Comparison of ENCODE assay signal across 8 mouse cellular contexts in genomic region chr5:134907135-134907534, GRCm38 (mm10). TPM values are rescaled to one million over a fixed set of nuclear protein-coding genes. Genes with fewer than 3 reads are reported as not detected.
DNase-seq lines count a peak whose midpoint lies in the region; ATAC-seq and TF ChIP-seq lines count a peak whose summit lies in the region.

No protein-coding gene starts in this region.

- no peak overlapping the region for H3K27ac ChIP-seq in cortical plate, adult 2 months (ENCODE audit: insufficient read depth, low read length)
- no peak overlapping the region for H3K27ac ChIP-seq in hindbrain, postnatal 0 days
- no peak overlapping the region for H3K27ac ChIP-seq in left cerebral cortex, adult 2 months

- H3K27me3 ChIP-seq in hindbrain, postnatal 0 days (ENCODE audit: insufficient read depth, low read length), result no peaks in the 10 kb centered on the region

- H3K4me3 ChIP-seq in cortical plate, adult 2 months (ENCODE audit: insufficient read depth, low read length), result no peak overlapping the region
- no peak overlapping the region for H3K4me3 ChIP-seq in hindbrain, postnatal 0 days (ENCODE audit: low read length)
- H3K4me3 ChIP-seq in left cerebral cortex, adult 2 months, result no peak overlapping the region

- peak; percentile 91 to 97 for DNase-seq in adrenal gland, adult (ENCODE audit: inconsistent age in 2 of 2, low spot score in 1 of 2)
- peak; percentile 84 to 86 for DNase-seq in gastrocnemius, adult 8-10 months (ENCODE audit: low spot score in 2 of 2)
- DNase-seq in hindbrain, postnatal 0 days (ENCODE audit: low spot score), result peak; percentile 95
- DNase-seq in left cerebral cortex, adult 2 months (ENCODE audit: extremely low spot score in 1 of 2, low spot score in 2 of 2), result peak; percentile 92 to 96
- peak; percentile 99 for DNase-seq in right cerebral cortex, postnatal 4 days
- DNase-seq in yolk sac, embryonic 10.5 days (ENCODE audit: low spot score), result peak; percentile 89

- H3K36me3 ChIP-seq in hindbrain, postnatal 0 days (ENCODE audit: insufficient read depth, low read length), result no peaks in the 10 kb centered on the region

- no peaks in the 10 kb centered on the region for H3K9me3 ChIP-seq in hindbrain, postnatal 0 days (ENCODE audit: low read length)

- peak; percentile 89 for ATAC-seq in hindbrain, postnatal 0 days
- peak; percentile 81 for ATAC-seq in megakaryocyte, adult 5-6 weeks (ENCODE audit: poor library complexity, severe bottlenecking)

- no peaks in the 10 kb centered on the region for H3K4me1 ChIP-seq in cortical plate, adult 2 months (ENCODE audit: control insufficient read depth, insufficient read depth, low read length)
- H3K4me1 ChIP-seq in hindbrain, postnatal 0 days (ENCODE audit: insufficient read depth, low read length), result no peaks in the 10 kb centered on the region

- peak; percentile 99 for TF ChIP-seq CTCF in cortical plate, adult 2 months (IDR thresholded peaks at IDR 0.05; ENCODE audit: extremely low read depth, insufficient read depth, low read length)
- peak; percentile 99 for TF ChIP-seq CTCF in hindbrain, postnatal 0 days (IDR thresholded peaks at IDR 0.05; ENCODE audit: low read depth)
- TF ChIP-seq CTCF in left cerebral cortex, adult 2 months (IDR thresholded peaks at IDR 0.05), result peak; percentile 98

- H3K4me2 ChIP-seq in hindbrain, postnatal 0 days (ENCODE audit: low read depth, low read length), result no peak overlapping the region

- no peak for TF ChIP-seq POLR2A in cortical plate, adult 2 months (IDR thresholded peaks at IDR 0.05; ENCODE audit: extremely low read depth, insufficient read depth, low read length)

- under 1% methylated on average over 13 of the region's 13 CpGs for WGBS in hindbrain, postnatal 0 days

- intact Hi-C loops in left cerebral cortex, adult 2 months (cut with DNase I), result loop anchor here (1.0 to 10.0 kb wide), 2 partner anchors 58 to 412 kb away; no protein-coding TSS in a partner anchor

- no peak overlapping the region for H3K9ac ChIP-seq in hindbrain, postnatal 0 days (replicated peaks; ENCODE audit: low read length)

RNA-seq across cellular contexts. Expression of gene Tmem270, which starts 0.6 kb away (rescaled TPM):
- polyA plus RNA-seq in cortical plate, adult 2 months (2012; rRNA removed), result not detected in 2 replicates
- total RNA-seq in gastrocnemius, adult 8-10 months (2022), result not detected
- not detected in 2 replicates for total RNA-seq in hindbrain, postnatal 0 days (2014; rRNA removed)
- not detected in 2 replicates for polyA plus RNA-seq in hindbrain, postnatal 0 days (2015; fragmentation: Nextera tagmentation; extraction: Ambion mirVana)
- not detected for total RNA-seq in left cerebral cortex, adult 2 months (2021)
- total RNA-seq in megakaryocyte, adult 5-6 weeks (2015), result not detected in 2 replicates
- total RNA-seq in megakaryocyte, adult 5-6 weeks (2017), result not detected in 2 replicates

RNA-seq across cellular contexts. Expression of gene Cldn13, which starts 8.2 kb away (rescaled TPM):
- not detected in 2 replicates for polyA plus RNA-seq in cortical plate, adult 2 months (2012; rRNA removed)
- not detected for total RNA-seq in gastrocnemius, adult 8-10 months (2022)
- total RNA-seq in hindbrain, postnatal 0 days (2014; rRNA removed), result not detected in 2 replicates
- polyA plus RNA-seq in hindbrain, postnatal 0 days (2015; fragmentation: Nextera tagmentation; extraction: Ambion mirVana), result not detected in 2 replicates
- total RNA-seq in left cerebral cortex, adult 2 months (2021), result not detected
- total RNA-seq in megakaryocyte, adult 5-6 weeks (2015), result 7.8 and 8.2 TPM in 2 replicates
- 2.9 and 7.7 TPM in 2 replicates for total RNA-seq in megakaryocyte, adult 5-6 weeks (2017)

RNA-seq across cellular contexts. Expression of gene Mettl27, which starts 25.0 kb away (rescaled TPM):
- polyA plus RNA-seq in cortical plate, adult 2 months (2012; rRNA removed), result 15.1 TPM in 2 replicates
- total RNA-seq in gastrocnemius, adult 8-10 months (2022), result 1 to 10 TPM; 3.8 to 6.1 (median 4.4) TPM
- 8.1 and 10.9 TPM in 2 replicates for total RNA-seq in hindbrain, postnatal 0 days (2014; rRNA removed)
- polyA plus RNA-seq in hindbrain, postnatal 0 days (2015; fragmentation: Nextera tagmentation; extraction: Ambion mirVana), result 8.5 and 11.0 TPM in 2 replicates
- 1 to 10 TPM; 7.5 to 9.3 TPM for total RNA-seq in left cerebral cortex, adult 2 months (2021)
- 0.46 and 3.0 TPM in 2 replicates for total RNA-seq in megakaryocyte, adult 5-6 weeks (2015)
- 0.89 and 1.3 TPM in 2 replicates for total RNA-seq in megakaryocyte, adult 5-6 weeks (2017)

RNA-seq across cellular contexts. Expression of gene Cldn4, which starts 39.6 kb away (rescaled TPM):
- polyA plus RNA-seq in cortical plate, adult 2 months (2012; rRNA removed), result 0.04 and 0.08 TPM in 2 replicates
- total RNA-seq in gastrocnemius, adult 8-10 months (2022), result not detected
- total RNA-seq in hindbrain, postnatal 0 days (2014; rRNA removed), result not detected in 2 replicates
- polyA plus RNA-seq in hindbrain, postnatal 0 days (2015; fragmentation: Nextera tagmentation; extraction: Ambion mirVana), result not detected in 2 replicates
- not detected for total RNA-seq in left cerebral cortex, adult 2 months (2021)
- total RNA-seq in megakaryocyte, adult 5-6 weeks (2015), result not detected in 2 replicates
- total RNA-seq in megakaryocyte, adult 5-6 weeks (2017), result not detected in 2 replicates
